Mouse (Mus musculus) heart, embryonic 11.5 days (tissue): Measurements from ENCODE around the gene Chodl. TPM values are rescaled to one million over a fixed set of nuclear protein-coding genes. Genes with fewer than 3 reads are reported as not detected.

Experiments used
- ATAC-seq: fragments of 200-750 bp; cut with Nextera tagmentation; replicated peaks from 2 replicates; pipeline ENCODE4 v1.8.0; 2017; ENCODE audit warnings: moderate library complexity; ENCODE audit not compliant: insufficient number of reproducible peaks, low FRiP score, low TSS enrichment
- H3K27ac ChIP-seq: fragments of 300-500 bp; sonication (generic); 2 replicates; pipeline ENCODE4 v1.5.1; 2014; ENCODE audit warnings: mild to moderate bottlenecking, low read depth, low read length
- H3K27me3 ChIP-seq: fragments of 300-500 bp; sonication (generic); 2 replicates; pipeline ENCODE4 v1.6.1; 2014; ENCODE audit warnings: mild to moderate bottlenecking, low read length, mixed read lengths; ENCODE audit not compliant: control insufficient read depth, insufficient read depth
- H3K36me3 ChIP-seq: fragments of 300-500 bp; sonication (generic); 2 replicates; pipeline ENCODE4 v1.6.1; 2014; ENCODE audit warnings: mild to moderate bottlenecking, low read length, moderate library complexity, mixed read lengths; ENCODE audit not compliant: control insufficient read depth, insufficient read depth
- H3K4me1 ChIP-seq: fragments of 300-500 bp; sonication (generic); 2 replicates; pipeline ENCODE4 v1.6.1; 2014; ENCODE audit warnings: low read length; ENCODE audit not compliant: control insufficient read depth, insufficient read depth
- H3K4me2 ChIP-seq: fragments of 300-500 bp; sonication (generic); 2 replicates; pipeline ENCODE4 v1.6.1; 2014; ENCODE audit warnings: mild to moderate bottlenecking, moderate library complexity
- H3K4me3 ChIP-seq: fragments of 300-500 bp; sonication (generic); 2 replicates; pipeline ENCODE4 v1.5.1; 2014; ENCODE audit warnings: low read depth, low read length
- H3K9ac ChIP-seq: fragments of 300-500 bp; sonication (generic); 2 replicates; pipeline ENCODE4 v1.6.1; 2014; ENCODE audit warnings: mild to moderate bottlenecking, low read depth, low read length, moderate library complexity
- H3K9me3 ChIP-seq: fragments of 300-500 bp; sonication (generic); replicated peaks from 2 replicates; pipeline ENCODE4 v1.6.1; 2016; ENCODE audit warnings: low read length; ENCODE audit not compliant: control insufficient read depth
- WGBS: fragments of 180-500 bp; shearing (Covaris S2); extraction: QIAGEN DNeasy Blood & Tissue Kit; methylation state at CpG from one replicate; pipeline ENCODE4 v1.1.7; 2014; ENCODE audit not compliant: insufficient replicate concordance; 5-methylcytosine and 5-hydroxymethylcytosine counted together
- polyA plus RNA-seq: library from polyadenylated mRNA; unstranded; fragments of >200 nt; fragmentation: Nextera tagmentation; extraction: Ambion mirVana; gene quantifications from 2 replicates; pipeline ENCODE4 v1.2.1, GENCODE M21; 2014

Chodl gene
- polyA plus RNA-seq, 1 experiment from 2014 or later = 0.52 TPM

- no peak overlapping the region for H3K27ac ChIP-seq
- no peak overlapping the region for H3K4me2 ChIP-seq
- H3K9me3 ChIP-seq = no peaks in the 10 kb centered on the region
- H3K36me3 ChIP-seq = no peaks in the 10 kb centered on the region
- H3K27me3 ChIP-seq = no peaks in the 10 kb centered on the region
- ATAC-seq = no peak
- no peak overlapping the region for H3K9ac ChIP-seq
- no peaks in the 10 kb centered on the region for H3K4me1 ChIP-seq
- WGBS = 73% methylated on average over 13 of the region's 13 CpGs
- no peak overlapping the region for H3K4me3 ChIP-seq
These were observed 43.4 kb downstream of the Chodl start for GRCm38 (mm10) chr16:78974099-78974498.

- Histone ChIP-seq H3K4me2 (no peak overlapping the region), H3K4me3 (no peak overlapping the region), H3K27ac (no peak overlapping the region), H3K4me1 (no peaks in the 10 kb centered on the region), H3K9me3 (no peaks in the 10 kb centered on the region), H3K36me3 (no peaks in the 10 kb centered on the region), H3K27me3 (no peaks in the 10 kb centered on the region), H3K9ac (no peak overlapping the region)
- WGBS = 70% methylated on average over 8 of the region's 8 CpGs
- ATAC-seq = no peak
These were observed 45.6 kb downstream of the Chodl start for GRCm38 (mm10) chr16:78976384-78976783.

Other genes starting within 250 kb of the Chodl start
- gene Tmprss15, start 160.1 kb downstream of the Chodl start, polyA plus RNA-seq = not detected in 2 replicates